Mouse (Mus musculus): ENCODE measurements around the gene Ptges3.

Gene Ptges3

DNA sequence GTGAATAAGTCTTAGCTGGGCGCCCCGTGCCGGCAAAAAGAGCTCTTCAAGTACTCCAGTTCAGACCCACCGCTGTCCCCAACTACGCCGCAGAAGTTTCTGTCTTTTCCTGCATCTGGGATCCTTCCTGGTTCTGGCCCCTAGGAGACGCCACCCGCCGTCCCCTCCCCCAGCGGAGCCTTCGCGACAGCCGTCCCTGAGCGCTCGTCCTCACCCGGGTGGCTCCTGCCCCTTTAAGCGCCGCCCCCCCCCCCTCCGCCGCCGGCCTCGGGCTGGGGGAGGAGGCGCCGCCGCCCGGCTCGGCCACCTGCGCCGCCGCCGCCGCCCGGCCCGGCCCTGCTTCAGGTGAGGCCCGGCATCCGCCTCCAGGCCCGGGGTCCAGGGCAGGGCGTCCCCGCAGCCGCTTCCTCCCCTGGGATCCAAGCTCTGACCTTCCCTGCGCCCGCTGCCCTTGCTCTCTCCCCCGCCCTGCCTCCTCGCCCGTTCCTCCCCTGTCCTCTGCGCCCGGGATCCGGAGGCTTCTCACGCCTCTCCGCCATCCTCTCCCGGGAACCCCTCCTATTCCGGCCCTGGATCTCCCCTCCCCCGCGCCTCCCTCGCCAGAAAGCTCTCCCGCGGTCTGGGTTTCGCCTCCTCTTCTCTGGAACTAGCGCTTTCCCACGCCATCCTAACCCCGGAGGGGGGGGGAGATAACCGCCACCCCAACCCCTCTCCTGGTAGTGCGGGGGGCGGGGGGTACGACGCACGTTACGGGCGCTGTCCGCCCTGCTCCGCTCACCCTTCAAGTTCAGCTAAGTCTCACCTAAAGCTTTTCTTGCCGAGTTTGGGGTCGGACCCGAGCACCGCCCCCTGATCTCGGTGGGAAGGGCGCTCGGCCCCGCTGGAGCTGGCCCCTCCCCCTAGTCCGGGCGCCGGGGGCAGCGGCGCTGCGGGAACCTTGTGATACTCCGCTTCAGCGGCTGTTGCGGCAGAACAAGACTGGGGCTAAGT lies 34.0 kb downstream of the Ptges3 start:
- DNase-seq: peak; percentile 86

DNA sequence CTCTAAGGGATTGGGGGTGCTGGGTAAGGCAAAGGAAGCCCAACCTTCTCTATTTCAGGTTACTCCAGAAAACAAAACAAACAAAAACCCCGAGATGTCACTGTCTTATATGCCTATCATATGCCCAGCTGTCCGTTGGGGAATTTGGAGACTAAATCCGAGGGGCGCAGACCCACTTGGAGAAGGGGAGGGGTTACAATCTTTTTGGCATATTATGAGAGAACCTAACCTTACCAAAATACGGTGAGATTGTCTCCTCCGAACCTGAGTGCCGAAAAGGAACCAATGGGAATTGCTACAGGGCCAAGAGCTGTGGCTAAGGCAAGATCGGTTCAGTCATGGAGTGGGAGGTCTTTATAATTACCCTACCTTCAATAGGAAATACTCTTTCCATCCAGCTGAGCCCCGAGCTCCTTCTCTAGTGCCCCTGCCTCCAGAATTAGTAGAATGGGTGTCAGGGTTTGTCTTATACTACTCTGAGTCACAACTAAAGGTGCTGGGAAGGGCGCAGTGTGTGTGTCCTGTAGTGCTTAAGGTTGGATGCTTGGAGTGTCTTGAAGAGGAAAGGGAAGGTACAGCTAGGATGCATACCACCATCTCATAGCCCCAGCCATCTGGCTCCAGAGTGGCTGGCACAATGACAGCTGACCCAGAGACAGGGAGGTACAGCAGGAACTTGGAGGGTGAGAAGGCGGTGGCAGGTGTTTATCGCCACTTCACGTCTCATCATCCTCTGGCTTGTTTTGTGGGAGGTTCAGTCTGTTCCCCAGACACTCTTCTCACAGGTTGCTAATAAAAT lies 34.9 kb downstream of the Ptges3 start:
- peak; percentile 50 for DNase-seq

DNA sequence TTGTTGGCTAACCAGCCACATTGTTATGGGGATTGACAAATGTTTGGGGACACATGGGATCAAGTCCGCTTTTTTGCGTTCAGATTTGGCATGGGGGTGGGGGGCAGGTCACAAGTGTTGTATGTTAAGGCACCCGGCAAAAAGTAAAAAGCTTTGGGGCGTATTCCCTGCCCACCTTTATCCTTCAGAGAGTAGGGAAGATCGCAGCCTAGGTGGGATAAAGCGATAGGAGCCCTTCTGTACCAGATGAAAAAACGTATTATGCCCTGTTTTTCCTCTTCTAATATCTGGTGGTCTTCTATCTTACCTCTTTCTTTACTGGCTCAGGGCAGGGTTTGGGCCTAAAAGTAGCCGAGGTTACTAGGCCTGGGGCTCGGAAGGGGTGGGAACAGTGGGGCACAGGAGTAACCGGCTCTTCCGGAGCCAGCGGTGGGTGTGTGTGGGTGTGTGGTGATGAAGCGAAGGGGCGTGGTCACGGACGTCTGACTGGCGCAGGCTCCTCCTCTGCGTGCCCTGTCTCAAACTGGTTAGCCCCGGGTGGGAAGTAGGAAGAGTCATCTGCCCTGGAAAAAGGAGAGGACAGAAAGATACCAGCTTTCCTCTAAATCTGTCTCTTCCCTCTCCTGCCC lies 35.7 kb downstream of the Ptges3 start:
- peak; percentile 94 for DNase-seq

- no peak for DNase-seq
Observed at GRCm38 (mm10) chr10:128095003-128095636, 36.4 kb downstream of the Ptges3 start.

- DNase-seq: no peak
Observed at GRCm38 (mm10) chr10:128096313-128096692, 37.5 kb downstream of the Ptges3 start.

GRCm38 (mm10) chr10:128096693-128097586 lies 38.2 kb downstream of the Ptges3 start:
- peak; percentile 79 for DNase-seq

DNA sequence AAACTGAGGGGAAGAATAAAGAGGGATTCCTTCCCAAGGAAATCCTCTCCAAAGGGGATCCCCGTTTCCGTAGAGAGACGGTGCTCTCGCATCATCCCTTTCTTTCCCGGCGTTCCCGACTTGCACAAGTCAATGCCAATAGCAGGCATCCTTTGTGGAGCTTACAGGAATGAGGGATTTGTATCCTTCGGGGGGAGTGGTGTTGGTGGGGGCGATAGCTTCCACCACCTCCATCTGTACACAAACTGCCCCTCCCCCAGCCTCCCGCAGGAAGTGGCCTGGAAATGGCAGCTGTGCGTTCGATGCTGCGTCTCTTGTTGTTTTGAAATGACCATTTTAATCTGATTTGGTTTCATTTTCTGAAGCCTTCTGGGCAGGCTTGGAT lies 38.8 kb downstream of the Ptges3 start:
- DNase-seq: peak; percentile 73

GRCm38 (mm10) chr10:128110103-128110761 lies 51.5 kb downstream of the Ptges3 start:
- no peak for DNase-seq

GRCm38 (mm10) chr10:128111227-128111626 lies 52.5 kb downstream of the Ptges3 start:
- DNase-seq: no peak

DNA sequence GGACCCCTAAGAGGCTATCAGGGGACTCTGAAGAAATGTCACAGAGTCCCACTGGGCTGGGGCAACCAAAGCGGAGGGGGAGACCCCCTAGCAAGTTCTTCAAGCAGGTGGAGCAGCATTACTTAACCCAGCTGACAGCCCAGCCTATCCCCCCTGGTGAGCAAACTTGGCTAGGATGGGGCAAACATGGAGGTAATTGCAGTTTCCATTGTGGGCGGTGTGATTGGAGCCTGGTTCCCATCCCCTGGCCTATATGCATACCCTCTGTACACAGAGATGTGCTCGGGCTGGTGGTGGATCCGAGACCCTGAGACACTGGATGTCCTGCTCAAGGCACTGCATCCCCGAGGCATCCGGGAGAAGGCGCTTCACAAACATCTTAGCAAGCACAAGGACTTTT lies 65.1 kb downstream of the Ptges3 start:
- no peak for DNase-seq

GRCm38 (mm10) chr10:128124831-128125230 lies 66.1 kb downstream of the Ptges3 start:
- no peak for DNase-seq

DNA sequence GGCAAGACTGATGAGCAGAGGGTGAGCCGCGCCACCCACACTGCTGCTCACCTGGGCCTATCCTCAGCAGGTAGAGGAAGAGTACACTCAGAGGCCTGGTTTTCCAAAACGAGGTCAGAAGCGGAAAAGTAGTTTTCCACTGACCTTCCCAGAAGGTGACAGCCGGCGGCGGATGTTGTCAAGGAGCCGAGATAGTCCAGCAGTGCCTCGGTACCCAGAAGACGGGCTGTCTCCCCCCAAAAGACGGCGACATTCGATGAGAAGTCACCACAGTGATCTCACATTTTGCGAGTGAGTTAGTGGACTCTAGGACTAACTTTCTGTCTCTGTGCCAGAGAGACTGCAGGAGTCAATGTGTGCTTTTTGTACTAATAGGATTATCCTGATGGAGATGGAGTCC lies 67.2 kb downstream of the Ptges3 start:
- no peak for DNase-seq

All from thymus, postnatal 25 days (tissue).